Mouse (Mus musculus) left cerebral cortex, adult 18-20 months (tissue): ENCODE measurements at regions not wholly inside any gene's neighbourhood (a gene's known extent, or its start where the extent isn't known, plus 50 kb on each side); places are given as distances from the start of the nearest gene placed in this dataset.

ENCODE experiments used
- DNase-seq, 2 experiments: peaks; one replicate each; pipeline ENCODE4 v3.0.0; 2021 to 2022; ENCODE audit warnings: low spot score in 2 of 2, mixed read lengths in 1 of 2

- DNase-seq = peak in 1 of 2 experiments; percentile 15
These were observed 568.1 kb downstream of the 1190002N15Rik start for GRCm38 (mm10) chr9:93969691-93970284.

- DNase-seq = no peak
These were observed 568.8 kb downstream of the 1190002N15Rik start for GRCm38 (mm10) chr9:93969118-93969517.

- no peak for DNase-seq
These were observed 582.4 kb downstream of the 1190002N15Rik start for GRCm38 (mm10) chr9:93955235-93956040.

- no peak for DNase-seq
These were observed 589.2 kb downstream of the 1190002N15Rik start for GRCm38 (mm10) chr9:93948671-93949070.

- DNase-seq = no peak
These were observed 590.8 kb downstream of the 1190002N15Rik start for GRCm38 (mm10) chr9:93947053-93947452.

- DNase-seq = no peak
These were observed 597.7 kb downstream of the 1190002N15Rik start for GRCm38 (mm10) chr9:93940193-93940592.

GRCm38 (mm10) chr9:93930684-93931083, 607.2 kb downstream of the 1190002N15Rik start:
- DNase-seq = no peak

- DNase-seq = no peak
These were observed 648.6 kb downstream of the 1190002N15Rik start for GRCm38 (mm10) chr9:93889256-93889655.

- DNase-seq = no peak
These were observed 657.8 kb downstream of the 1190002N15Rik start for GRCm38 (mm10) chr9:93880112-93880511.

GRCm38 (mm10) chr9:93879572-93879971, 658.3 kb downstream of the 1190002N15Rik start:
- no peak for DNase-seq

GRCm38 (mm10) chr9:93870778-93871177, 667.1 kb downstream of the 1190002N15Rik start:
- no peak for DNase-seq

- no peak for DNase-seq
These were observed 679.9 kb downstream of the 1190002N15Rik start for GRCm38 (mm10) chr9:93857937-93858336.

GRCm38 (mm10) chr9:93846411-93846810, 691.5 kb downstream of the 1190002N15Rik start:
- no peak for DNase-seq

GRCm38 (mm10) chr9:93843869-93844268, 694.0 kb downstream of the 1190002N15Rik start:
- DNase-seq = peak in 1 of 2 experiments; percentile 1
